Mouse (Mus musculus): Measurements from ENCODE around the gene Rnf220.

Gene Rnf220

DNA sequence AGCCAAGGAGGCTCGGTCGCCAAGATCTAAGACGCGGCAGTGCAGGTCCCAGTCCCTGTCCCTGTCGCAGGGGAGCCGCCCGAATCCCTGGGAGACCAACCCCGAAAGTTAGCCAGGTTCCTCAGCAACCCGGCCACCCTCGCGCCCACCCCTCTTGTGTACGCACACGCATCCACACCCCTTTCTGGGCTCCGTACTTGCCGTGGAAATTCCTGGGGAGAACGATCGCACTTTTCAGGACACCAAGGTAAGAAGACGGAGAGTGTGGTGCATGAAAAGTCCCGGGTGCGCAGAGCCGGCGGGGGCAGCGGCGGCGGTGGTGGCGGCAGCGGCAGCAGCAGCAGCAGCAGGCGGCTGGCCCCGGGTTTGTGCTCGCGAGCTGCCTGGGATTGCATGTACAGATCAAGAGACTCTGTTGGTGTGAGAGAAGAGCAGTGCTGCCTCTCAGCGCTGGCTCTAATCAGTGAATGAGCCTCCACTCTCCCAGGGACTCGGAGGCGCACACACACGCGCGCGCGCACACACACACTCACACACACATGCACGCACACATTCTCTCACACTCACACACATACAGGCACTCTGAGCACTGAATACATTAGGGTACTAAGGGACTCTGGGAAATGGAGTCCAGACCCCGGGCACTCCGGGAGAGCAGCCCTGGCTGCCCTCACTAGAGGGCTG, at the start of gene Rnf220:
Rnf220 (minus strand) TSS at position 571 of the 684 bp plus-strand sequence.
- in situ Hi-C loops (cut with MboI, MseI), result no loop called here

DNA sequence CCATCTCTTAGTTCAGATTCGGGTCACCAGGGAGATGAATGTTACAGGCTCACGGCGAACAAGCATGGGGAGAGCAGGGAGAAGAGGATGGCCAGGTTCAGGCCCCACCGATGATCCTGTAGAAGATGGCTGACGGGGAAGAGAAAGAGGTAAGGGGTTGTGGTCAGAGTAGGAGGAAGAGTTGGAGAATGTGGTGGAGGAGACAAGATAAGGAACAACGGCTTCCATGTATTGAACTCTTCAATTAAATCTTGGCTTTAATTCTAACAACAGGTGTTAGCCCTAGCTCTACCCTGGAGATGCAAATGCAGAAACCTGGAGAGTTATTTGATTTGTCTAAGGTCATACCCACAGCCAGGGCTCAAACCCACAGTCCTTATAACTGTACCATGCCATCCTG, 49.8 kb upstream of the Rnf220 start:
- in situ Hi-C loops (cut with MboI, MseI), result no loop called here

DNA sequence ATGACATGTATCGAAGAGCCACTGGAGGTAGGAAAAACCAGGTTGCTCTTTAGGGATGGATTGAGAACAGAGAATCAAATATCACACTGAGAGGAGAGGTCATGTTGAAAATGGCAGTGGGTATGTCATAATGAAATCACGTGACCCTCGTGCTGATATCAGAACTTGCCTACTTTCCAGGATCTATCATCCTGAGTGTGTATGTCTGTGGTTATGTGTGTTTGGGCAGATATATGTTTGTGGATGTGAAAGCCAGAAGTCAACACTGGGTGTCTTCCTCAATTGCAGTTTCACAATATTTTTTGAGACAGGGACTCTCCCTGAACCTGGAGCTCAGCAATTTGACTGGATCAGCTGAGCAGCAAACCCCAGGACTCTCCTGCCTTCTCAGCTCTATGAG, 48.6 kb upstream of the Rnf220 start:
- in situ Hi-C loops (cut with MboI, MseI), result no loop called here

DNA sequence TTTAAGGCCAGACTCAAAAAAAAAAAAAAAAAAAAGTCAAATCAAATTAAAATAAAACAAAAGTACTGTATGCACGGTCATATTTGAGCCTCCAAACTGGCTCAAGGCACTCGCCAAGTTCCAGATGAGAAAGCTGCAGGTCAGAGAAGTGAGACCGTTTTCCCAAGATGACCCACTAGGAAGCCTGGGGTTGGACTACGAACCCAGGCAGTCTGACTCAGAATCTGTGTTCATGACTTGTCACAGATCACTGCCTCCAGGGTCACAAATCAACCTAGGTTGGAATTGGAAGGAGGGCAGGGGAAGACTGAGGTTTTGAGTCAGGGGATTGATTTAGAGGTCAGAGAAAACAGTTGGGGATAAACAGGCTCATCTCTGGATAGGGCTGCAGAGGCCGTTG, 43.7 kb upstream of the Rnf220 start:
- in situ Hi-C loops (cut with MboI, MseI), result no loop called here

DNA sequence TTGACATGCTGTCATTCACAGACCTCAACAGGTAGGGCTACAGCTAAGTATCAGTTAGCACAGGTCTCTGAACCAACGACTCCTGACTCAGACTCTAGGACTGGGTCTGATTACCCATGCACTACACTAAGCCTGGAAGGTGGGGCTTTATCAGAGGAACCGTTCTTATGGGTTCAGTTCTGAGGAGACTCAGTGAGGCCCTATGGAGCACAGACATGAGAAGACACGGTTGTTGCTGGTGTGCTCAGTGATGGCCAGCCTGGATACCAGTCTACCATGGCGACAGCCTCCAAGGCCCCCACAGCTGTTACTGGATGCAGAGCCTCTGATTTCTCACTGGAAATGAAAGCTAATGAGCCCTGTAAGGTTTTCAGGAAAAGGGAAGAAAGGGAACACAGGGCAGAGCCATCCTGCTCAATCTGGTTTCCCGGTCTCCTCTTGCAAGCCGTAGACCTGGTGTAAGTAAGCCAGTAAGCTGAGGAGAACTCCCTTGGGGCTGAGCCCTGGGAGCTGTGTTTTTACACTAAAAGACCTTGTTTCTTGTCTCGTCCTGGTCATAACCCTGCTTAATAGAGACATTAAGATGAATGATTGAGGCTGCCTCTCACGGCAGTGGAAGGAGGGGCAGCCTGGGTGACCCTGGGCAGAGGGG, 42.6 kb upstream of the Rnf220 start:
- in situ Hi-C loops (cut with MboI, MseI), result no loop called here

DNA sequence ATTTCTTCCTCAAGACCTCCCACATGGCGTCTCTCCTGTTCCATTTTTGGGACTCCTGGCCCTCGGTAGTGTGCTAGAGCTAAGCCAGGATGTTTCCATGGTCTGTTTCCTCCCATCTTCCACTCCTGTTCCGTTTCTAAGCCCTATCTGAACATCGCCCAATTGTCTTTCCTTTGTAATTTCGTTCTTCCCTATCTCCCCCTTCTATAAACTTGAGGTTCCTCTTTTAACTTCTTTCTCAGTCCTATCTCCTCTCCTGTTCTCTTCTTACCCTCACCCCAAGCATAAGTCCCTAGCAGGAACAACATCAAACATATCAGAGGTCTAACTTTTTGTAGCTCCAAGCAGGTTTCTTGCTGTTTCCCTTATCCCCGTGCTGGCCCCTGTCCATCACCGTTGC, 40.1 kb upstream of the Rnf220 start:
- in situ Hi-C loops (cut with MboI, MseI), result no loop called here

DNA sequence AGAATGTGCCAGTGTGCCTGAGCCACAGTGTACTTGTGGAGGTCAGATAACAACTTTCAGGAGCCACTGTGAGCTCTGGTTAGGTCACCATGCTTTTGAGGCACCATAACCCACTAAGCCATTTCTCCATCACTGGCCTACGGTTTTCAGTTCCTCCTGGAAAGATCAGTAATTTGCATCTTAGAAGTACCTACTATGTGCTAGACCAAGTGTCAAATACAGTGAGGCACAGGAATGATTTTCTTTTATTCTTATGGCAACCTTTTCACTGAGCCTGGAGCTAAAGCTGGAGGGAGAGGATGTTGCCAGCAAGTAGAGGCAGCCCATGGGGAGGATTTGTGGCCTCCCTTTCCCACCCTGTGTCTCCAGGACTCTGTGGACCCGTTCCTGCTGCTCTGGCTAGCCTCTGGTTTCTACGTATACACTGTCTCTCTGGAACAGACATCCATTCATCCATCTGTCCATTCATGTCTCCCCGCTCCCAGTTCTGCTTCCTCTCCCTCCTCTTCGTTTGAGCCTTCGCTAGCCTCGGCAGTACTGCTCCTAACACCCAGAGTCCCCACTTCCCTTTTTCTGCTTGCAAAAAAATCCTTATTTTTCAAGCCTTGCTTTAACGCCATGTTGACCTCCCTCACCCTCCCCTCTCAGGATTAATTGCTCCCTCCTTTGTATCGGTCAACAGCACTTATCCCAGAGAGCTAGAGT, 38.8 kb upstream of the Rnf220 start:
- in situ Hi-C loops (cut with MboI, MseI), result no loop called here

DNA sequence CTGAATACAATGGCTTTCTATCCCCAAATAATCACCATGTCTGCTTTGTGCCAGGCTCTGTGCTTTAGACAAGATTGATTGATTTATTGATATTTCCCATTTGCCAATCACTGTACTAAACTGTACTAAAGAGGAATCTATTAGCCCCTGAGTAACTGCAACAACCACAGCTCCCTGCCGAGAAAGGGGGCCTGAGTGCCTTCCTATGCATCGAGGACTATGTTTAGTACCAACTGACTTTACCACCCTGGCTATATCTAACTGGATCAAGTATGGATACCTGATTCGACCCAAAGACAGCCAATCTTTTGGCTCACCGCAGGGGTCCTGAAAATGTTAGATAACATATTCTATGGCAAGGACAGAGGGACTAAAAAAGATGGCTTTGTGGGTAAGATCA, 33.0 kb upstream of the Rnf220 start:
- in situ Hi-C loops (cut with MboI, MseI), result loop anchor here (5.0 kb wide), 1 partner anchor 208 kb away; no protein-coding TSS in a partner anchor

DNA sequence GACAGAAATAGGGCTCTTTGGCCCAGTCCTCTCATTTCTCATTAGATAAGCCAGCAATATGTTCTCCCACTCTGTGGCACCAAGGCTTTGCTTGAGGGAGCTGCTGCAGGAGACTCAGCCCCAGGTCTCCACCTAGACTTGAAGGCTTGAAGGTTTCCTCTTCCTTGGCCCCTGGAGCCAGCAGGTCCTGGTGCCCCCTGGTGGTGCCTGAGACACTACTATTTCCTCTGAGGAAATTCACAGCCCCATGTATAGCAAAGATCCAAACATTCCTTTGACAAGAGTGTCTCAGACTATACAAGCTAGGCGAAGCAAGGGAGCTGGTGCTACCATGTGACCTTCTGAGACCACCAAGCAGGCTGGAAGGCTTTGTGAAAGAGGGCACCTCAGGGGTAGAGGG, 31.1 kb upstream of the Rnf220 start:
- in situ Hi-C loops (cut with MboI, MseI), result loop anchor here (5.0 kb wide), 1 partner anchor 206 kb away; no protein-coding TSS in a partner anchor

DNA sequence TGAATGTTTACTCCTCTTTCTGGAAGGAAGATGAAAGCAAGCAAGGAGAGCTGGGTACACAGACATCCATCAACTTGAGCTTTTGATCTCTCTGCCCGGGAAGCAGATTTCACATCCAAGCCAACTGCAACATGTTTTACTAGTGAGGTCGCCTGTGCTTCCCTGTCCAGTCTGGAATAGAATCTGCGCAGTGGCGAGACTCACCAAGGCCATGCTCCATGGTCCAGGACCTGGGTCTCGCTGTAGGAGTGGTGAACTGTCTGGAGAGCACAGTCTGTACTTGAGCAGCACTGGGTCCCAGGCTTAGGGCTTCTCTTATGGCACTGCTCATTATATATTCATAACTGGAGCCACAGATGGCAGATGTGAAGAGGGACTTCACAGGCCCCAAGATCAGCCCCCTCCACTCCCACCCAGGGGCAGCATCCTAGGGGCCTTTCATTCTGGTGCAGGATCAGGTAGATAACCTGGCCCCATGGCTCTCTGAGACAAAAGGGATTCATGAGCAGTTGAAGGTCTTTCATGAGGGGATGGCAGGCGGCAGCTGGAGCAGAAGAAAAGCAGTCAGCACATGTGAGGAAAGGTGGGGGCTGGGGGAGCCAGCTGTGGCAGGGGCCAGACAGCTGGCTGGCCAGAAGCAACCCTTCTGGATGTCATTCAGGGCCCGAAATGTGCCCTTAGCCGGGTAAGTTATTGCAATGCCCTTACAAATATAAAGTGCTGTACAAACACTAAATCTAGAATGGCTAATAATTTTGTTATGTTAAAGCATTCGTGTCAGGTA, 30.5 kb upstream of the Rnf220 start:
- in situ Hi-C loops (cut with MboI, MseI), result loop anchor here (5.0 kb wide), 1 partner anchor 205 kb away; no protein-coding TSS in a partner anchor

DNA sequence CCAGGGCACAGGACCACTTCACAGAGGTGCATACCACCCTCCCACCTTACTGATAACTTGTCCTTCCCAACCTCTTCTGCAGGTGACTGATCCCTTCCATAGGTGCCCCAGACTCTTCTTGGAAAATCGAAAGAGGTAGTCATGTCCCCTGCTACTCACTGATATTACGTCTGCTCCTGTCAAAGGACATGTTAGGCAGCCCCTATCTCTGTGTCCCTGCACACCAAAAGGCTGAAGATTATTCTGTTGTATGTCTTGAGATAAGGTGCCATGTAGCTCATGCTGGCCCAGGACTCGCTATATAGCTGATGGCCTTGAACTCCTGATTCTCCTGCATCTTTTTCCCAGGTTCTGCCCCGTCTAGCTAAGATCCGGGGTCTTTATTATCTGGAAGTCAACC, 29.1 kb upstream of the Rnf220 start:
- in situ Hi-C loops (cut with MboI, MseI), result loop anchor here (5.0 kb wide), 1 partner anchor 204 kb away; no protein-coding TSS in a partner anchor

DNA sequence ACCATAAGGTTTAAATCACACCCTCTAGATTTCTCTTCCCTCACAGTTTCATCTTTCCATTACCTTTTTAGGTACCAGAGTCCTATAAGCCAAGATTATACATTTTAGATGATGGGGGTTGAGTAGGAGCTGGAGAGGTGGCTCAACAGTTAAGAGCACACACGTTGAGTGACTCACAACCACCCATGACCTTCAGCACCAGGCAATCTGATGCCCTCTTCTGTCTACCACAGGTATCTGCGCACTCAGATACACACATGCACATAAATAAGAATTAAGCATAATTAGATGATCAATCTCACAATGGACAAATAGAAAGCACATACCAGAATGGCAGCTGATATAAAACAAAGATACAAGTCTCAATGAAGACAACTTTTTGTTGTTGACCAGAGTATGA, 24.5 kb upstream of the Rnf220 start:
- in situ Hi-C loops (cut with MboI, MseI), result no loop called here

DNA sequence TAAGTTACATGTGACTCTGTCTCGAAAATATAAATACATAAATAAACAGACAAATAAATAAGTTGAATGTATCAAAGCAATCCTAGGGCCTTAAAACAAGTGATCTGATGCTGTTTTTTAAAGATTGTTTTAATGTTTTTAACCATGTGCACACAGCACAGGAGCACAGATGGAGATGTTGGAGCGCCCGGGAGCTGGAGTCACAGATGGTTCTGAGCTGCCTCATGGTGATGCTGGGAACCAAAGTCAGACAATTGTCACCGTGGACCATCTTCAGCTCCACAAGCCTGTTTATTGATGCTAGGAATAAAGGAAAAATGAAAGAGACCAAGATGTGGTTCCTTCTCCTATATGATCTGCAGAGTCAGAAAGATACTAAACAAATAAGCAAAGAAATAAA, 21.4 kb upstream of the Rnf220 start:
- in situ Hi-C loops (cut with MboI, MseI), result no loop called here

DNA sequence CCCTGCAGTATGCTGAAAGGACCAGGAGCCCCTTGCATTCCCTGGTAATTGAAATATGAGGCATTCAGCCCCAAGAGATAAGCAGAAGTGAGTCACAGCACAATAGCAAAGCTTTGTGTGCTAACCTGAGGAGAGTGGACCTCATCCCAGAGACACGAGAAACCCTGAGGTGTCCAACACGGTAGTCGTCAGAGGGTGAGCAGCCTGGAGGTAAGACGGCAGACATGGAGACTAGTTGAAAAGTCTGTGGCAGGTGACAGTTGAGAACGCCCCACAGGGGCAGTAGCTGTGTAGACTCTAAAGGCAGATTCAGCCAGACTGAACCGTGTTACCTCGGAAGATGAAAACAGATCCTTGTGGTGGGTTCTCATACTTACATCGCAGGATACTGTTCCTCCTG, 2.2 kb upstream of the Rnf220 start:
- in situ Hi-C loops (cut with MboI, MseI), result no loop called here

DNA sequence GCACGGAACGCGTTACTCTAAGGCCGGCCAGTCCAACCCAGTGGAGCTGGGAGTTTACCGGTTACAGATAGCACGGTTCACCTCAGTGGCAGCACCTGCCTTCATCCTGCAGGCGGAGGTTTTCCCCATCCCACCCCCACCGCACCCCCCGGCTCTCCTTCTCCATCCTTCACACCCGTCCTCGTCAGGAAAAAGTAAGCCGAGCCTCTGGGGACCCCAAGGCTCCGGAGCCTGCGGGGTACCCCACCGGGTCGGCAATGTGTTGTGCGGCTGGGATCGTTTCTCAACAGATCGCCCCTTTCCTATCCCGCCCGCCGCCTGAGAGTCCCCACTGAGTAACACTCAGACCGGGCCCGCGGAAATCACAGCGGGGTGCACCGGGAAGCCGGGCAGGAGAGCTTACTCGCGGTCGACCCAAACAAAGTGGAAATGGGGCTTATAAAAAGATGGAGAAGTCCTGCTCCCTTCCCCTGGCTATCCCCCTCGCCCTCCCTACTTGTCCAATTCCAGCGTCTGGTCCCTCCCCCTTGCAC, 917 bp downstream of the Rnf220 start:
- in situ Hi-C loops (cut with MboI, MseI), result no loop called here

DNA sequence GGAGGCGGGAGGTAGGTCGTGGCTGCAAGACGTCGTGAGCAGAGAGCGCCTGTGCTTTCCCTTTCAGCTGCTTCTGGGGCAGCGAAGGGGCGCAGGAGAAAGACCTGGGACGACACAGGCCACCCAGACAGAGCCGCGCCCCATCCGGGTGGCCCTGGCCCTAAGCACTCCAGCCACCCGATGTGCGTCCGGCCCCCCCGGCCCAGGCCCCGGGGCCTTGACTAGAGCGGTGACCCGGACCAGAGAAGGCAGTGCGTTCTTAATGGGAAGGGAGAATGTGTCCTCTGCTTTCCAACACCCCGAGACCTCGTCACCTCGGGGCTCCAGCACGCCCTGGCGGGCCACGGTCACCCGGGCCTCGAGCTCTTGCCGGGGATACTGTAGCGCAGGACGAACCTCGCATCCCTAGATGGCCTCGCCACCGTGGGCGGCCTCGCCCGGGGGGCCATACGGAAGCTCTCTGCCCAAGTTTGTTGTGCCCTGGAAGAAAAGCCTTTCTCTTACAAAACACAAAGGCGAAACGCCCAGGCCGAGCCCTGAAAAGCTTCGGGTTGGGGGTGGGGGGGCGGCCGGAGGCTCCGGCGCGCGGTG, 1.8 kb downstream of the Rnf220 start:
- in situ Hi-C loops (cut with MboI, MseI), result no loop called here

DNA sequence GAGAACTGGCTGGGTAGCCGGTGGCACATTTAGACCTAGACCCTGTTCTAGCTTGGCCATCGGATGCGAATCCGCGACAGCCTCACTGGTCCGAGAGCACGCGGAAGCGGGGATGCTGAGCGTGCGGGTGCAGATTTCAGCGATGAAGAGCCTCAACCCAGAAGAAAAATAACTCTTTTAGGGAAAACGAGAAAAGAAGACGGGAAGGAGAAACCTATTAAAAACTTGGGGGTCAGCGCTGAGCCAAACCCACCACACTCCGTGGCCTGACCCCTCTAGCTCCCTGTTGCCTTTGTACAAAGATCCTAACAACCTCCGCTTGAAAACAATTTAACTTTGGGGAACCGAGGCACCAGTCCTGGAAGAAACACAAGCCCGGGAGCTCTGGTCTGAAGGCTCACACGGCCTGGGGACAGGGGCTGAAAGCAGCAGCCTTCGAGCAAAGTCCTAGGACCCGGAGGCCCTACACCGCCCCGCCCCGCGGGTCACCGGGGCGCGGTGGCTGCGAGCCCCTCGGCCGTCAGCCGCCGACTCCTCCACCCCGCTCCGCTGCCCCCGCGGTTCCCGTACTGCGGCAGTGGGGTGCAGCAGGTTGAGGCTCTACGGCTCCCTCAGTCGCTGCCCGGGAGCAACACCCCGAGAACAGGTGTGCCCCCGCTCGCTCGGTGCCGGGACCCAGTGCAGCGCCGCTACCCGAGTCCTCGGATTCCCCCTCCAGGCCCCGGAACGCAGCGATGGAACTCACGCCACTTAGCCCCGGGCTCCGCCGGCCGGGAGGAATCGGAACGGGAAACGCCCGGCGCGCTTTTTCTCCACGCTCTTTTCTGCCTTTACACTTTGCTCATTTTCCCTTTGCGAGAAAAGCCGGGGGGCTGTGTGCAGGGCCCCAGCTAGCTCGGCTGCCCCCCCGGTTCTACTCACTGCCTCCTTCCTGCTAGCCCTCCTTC, 2.7 kb downstream of the Rnf220 start:
- in situ Hi-C loops (cut with MboI, MseI), result no loop called here

DNA sequence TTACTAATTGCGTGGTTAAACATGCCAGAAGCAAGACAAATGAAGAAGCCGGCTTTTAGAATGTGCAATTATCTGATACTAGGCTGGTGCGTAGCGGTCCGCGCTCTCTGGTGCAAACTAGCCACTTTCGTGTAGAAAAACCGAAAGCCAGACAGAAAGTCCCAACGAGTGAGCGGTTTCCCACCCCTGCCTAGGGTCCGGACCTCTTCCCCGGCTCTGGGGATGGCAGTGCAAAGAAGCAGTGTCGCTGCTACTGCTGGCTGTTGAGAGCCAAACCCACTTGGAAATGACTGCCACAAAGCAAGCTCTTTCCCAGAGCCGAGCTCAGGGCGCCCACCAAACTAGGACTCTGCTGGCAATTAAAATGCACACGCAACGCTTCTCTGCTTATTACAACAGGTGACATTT, 3.7 kb downstream of the Rnf220 start:
- in situ Hi-C loops (cut with MboI, MseI), result no loop called here

DNA sequence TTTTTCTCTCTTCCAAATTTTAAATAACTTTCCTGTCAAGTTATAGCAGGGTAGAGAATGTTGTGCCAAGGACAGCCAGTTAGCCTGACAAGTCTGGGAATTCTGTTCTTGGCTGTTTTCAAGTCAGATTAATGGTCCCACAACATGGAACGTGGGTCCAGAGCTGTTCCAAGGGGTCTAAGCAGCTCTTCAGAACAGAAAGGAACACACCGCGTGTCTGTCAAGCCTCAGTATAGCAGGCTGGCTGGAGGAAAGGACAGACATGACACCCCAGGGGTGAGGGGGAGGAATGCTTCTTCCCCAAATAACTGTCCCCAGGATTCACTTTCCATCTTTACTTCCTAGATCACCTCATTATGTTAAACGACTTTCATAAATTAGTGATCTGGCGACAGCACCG, 5.0 kb downstream of the Rnf220 start:
- in situ Hi-C loops (cut with MboI, MseI), result no loop called here

DNA sequence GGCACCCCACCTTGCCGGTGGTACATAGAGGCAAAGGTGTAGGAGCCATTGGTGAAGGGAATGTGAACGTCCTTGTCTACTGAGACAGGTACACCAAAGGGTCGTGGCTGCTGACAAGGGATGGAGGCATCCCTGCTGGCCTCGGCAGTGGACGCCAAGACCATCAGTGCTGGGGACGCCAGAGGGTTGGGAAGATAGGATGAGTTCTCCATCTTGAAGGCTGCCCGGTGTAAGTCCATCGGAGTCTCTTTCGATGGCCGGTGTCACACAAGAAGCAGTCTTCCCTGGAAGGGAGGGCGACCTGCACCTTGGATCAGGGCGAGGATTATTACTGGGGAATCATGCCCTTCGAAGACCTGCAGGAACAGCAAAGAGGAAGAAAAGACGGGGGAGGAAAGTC, 6.9 kb downstream of the Rnf220 start:
- in situ Hi-C loops (cut with MboI, MseI), result no loop called here
